Mouse (Mus musculus) gastrocnemius, adult 18-20 months (tissue): ENCODE measurements around the gene Stx8. TPM values are rescaled to one million over a fixed set of nuclear protein-coding genes. Genes with fewer than 3 reads are reported as not detected.
A peak's percentile ranks its signal among the peaks of the same experiment; 100 is the strongest.

Source experiments
- DNase-seq: peaks from one replicate; pipeline ENCODE4 v3.0.0; 2021; ENCODE audit warnings: low spot score
- total RNA-seq, 2 experiments: library from RNA; stranded (reverse); gene quantifications; 2 replicates each; pipeline ENCODE4 v1.2.3; 2021

Gene Stx8
- total RNA-seq, 2 experiments from 2014 or later = 22.6 to 25.3 TPM

- no peak for DNase-seq
Observed at GRCm38 (mm10) chr11:67973225-67973624, 7.2 kb downstream of the Stx8 start.

DNA sequence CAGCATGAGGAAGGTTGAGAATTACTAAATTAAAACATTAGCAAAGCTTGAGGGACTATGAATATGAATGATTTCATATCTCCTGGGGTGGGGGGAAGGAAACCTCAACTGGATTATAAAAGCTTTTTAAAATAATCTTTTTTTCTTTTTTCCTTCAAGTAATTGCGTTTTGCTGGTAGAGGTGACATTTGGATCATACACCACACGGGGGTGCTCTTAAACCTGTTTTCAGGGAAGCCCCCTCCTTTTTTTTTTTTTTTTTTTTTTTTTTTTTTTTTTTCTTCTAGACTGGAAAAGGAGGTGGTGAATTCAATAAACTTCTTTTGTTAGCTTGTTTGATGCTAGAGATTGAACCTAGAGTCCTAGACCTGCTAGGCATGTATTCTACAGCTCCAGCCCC, 9.3 kb downstream of the Stx8 start:
- DNase-seq = no peak

- no peak for DNase-seq
Observed at GRCm38 (mm10) chr11:67983564-67983963, 17.6 kb downstream of the Stx8 start.

DNA sequence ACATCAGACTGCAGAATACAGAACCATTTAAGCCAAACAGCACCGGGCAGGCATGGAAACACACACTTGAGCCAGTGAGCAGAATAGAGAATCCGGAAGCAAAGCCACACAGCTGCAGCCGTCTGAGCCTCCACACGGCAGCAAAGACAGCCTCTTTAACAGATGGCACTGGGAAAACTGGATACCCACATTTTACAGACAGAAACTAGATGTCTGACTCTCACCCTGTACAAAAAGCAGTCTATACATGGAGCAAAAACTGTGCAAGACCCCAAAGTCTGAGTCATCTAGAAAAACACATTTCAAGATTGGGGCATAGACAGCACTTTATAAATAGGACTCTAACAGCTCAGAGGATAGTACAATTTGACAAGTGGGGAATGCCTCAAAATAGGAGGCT, 25.2 kb downstream of the Stx8 start:
- DNase-seq = no peak

DNA sequence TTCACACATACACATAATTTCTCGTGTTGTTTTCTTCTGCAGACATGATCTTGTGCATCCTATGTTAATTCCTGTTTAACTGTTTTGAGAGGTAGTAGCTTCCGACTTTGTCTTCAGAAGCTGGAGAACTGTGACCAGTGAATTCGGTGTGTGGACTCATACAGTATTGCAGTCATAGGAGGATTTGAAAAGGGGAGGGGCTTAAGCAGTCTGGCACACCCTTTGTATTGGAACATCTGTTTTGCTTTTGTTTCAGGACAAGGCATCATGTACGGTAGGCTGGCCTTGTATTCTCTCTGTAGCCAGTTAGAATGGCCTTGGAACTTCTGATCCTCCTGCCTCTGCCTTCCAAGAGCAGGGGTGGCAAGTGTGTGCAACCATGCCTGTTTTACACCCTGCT, 30.0 kb downstream of the Stx8 start:
- no peak for DNase-seq

GRCm38 (mm10) chr11:67998905-67999304, 32.9 kb downstream of the Stx8 start:
- DNase-seq = no peak

DNA sequence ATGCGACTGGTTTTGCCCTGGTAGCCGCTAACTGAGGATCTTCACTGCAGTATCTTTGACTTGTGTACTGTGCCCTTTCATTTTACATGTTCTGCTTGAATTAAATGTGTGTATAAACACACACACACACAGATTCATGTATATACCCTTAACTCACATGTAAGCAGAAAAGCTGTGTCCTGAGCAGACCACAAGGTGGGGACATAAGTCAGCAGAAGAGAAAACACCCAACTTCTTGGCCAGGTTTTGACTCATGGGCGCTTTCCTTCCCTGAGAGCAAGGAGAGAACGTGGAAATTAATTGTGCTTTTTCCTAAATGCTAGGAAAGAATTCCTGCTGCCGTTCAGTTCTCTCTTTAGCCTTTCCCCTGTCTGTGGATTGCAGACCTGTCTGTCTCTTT, 33.6 kb downstream of the Stx8 start:
- no peak for DNase-seq

DNA sequence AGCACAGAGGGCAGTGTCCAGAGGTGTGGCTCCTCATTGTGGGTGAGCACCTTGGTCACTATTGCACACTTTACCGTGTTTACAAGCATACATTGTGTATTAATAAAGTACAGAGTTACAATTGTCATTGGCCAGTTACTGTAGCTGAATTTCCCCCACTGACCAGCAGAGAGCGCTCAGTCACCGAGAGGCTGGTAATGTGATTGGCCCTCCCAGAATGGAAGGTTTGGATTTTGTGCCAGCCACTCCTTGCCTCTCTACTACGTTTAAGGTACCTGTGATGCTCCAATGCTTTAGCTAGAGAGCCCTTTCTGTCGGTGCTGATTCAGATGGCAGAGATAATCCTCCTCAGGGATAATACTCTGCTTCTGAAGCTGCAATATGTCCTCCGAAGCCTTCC, 38.2 kb downstream of the Stx8 start:
- DNase-seq = peak; percentile 73

DNA sequence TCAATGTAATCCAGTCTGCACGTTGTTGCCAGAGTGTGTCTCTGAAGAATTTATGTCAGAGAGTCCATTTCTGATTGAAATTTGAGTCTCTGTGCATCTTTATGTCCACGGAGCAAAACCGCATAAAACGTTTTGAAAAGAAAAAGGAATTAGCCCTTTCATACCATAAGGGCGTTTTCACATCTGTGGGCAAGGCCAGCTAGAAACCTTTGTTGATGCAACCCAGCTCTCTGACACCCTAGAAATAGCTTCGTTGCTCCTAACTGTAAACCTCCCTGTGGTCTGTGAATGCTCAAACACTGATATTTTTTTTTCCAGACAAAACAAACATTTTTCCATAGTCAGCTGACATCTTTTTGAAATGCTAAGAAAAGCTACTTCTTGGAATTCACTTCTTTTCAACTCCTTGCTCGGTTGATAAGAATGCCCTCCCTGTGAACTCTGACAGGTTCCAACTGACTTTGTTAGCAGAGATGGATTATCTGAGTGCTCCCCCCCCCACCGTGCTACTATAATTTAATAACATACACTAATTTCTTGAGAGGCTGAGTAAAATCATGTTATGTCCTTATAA, 40.3 kb downstream of the Stx8 start:
- no peak for DNase-seq

DNA sequence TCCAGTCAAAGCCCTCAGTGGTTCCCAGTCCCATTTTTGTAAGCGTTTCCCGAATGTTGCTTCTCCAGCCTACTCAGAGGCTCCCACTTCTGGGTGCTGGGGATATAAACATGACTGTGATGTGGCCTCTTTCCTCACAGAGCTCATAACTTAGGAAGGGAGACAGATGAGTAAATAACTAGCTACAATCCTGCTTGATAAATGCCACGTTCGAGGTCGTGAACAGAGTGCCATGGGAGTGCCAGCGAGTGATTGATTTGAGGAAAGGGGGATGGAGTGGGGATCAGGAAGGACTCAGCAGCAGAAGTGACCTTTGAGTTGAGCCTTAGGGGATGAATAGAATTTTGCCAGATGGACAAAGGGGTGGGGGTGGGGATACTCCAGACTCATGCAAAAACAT, 41.7 kb downstream of the Stx8 start:
- DNase-seq = no peak

DNA sequence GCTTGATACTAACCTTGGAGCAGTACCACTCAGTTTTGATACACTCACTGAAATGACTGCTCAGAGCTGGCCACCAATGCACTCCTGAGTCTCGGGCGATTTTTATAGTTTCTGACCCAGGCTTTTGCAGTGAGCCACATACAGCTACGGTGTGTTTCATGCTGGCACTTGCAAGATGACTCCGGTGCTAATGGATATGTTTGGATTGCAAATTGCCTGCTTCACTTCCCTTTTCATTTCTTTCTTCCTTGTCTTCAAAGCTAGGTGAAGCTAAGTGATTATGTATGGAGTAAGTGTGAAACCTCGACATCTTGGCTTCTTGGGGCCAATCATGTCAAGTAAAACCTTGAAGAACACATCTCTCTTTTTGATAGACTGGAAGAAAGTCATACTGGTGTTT, 43.4 kb downstream of the Stx8 start:
- no peak for DNase-seq

DNA sequence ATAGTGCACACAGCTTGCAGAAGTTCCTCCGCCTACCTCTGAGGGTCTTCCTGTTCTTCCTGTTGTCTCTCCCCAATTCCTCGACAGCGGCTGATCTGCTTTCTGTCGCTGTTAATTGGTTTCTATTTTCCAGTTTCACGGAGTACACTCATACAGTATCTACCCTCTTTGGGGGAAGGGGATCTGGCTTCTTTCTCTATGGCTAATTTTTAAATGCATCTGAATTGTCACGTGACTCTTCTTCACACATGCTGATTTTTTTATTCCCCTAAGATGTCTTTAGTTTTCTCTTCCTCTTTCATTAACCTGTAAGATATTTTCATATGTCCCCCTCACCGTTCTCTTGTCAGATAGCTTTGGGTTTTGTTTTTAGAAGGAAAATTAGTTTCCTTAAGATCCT, 46.2 kb downstream of the Stx8 start:
- no peak for DNase-seq

DNA sequence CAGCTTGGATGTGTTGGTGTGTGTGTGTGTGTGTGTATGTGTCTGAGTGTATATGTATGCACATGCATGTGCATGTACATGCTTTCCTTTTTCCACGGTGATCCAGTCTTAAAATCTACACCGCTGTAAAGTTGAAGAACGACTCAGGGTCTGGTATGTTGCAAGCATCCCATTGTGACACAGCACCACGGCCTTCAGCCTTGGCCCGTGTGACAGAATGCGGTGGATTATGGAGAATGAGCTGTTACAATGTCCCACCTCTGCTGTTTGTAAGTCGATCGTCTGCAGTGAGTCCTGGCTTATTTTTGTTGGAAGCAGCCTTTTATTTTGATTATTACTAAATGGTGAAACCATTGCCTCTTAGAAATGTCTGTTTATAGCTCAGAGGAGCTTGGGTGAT, 52.2 kb downstream of the Stx8 start:
- no peak for DNase-seq

GRCm38 (mm10) chr11:68019156-68019555, 53.2 kb downstream of the Stx8 start:
- no peak for DNase-seq

DNA sequence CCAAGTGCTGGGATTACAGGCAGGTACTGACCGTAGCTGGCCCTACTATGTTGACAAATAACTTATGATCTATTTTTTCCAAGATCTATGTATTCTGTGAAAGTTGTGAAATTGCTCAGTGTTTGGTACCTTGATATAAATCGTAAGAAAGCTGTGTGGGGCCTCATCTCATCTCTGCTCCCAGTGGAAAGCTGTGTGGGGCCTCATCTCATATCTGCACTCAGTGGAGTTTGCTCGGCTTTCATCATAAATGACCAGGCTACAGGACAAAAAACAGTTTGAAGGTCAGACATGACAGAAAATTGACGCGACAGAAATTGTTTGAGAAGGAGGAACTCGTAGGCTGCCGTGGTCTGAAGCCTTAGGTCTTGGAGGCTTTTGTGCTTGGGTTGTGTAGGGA, 56.0 kb downstream of the Stx8 start:
- no peak for DNase-seq

DNA sequence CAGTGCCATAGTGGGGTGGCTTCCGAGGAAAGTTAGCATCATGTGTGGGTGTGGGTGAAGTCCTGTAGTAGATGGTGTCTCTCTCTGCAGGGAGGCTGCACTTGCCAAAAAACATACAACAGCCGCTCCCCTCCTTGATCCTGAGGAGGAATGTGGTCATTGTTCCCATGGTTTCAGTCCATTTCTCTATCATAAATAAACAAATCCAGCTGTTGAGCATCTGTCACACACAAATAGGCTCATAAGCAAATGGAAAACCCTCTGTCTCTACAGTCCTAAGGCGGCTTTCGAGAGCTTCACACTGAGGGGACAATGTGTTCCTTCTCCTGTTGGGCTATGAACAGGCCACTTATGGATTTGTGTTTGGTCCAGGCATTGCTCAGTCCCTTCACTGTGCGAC, 56.9 kb downstream of the Stx8 start:
- no peak for DNase-seq

GRCm38 (mm10) chr11:68023811-68024369, 57.9 kb downstream of the Stx8 start:
- DNase-seq = no peak

DNA sequence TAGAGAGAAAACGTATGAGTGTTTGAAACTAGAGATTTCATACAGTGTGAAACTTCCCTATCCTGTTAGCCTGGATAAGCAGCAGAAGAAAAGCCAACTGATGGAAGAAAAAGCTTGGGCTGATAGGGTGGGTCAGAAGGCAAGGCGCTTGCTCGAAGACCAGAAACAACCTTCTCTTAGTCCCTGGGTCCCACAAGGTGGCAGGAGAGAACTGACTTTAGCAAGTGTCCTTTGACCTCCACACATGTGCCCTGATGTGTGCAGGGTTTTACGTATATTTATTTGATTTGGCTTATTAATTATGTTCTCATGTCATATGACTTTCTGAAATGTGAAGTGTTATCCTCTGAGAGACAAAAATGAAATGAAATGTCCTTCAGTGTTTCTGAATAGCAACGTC, 60.6 kb downstream of the Stx8 start:
- no peak for DNase-seq

DNA sequence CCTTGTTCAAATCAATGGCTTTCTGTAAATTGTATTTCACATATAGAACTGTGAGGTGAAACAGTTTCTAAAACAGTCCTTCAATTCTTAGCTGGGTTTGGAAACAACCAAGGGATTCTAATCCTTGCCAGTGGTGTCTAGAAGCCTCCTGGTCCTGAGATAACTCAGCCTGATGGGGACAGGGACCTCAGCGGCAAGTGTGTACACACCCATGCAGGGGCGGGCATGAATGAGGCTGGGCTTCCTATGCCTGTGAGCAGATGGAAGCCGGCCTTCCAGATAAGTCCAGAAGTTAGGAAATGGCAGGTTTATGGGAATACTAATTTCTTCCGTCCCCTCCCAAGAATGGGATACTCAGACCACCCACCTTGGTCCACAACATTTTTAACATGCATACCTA, 63.1 kb downstream of the Stx8 start:
- no peak for DNase-seq

- DNase-seq = no peak
Observed at GRCm38 (mm10) chr11:68029871-68030270, 63.9 kb downstream of the Stx8 start.

DNA sequence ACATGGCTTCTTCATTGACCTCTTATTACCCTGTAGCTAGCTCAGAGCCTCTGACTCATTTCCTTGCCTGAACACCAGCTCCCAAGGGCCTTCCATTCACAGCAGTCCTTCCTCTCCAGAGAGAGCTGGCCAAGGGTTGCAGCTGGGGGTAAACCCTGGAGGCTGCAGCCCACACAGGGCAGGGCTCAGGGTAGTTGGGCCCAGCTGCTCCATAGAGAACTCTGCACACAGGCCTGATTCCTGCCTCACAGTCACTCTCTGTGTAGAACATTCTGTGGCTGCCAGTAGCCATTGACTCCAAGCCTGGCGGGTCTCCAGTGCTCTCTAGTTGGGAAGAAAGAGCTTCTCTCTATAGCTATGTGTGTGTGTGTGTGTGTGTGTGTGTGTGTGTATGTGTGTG, 64.8 kb downstream of the Stx8 start:
- peak; percentile 47 for DNase-seq

DNA sequence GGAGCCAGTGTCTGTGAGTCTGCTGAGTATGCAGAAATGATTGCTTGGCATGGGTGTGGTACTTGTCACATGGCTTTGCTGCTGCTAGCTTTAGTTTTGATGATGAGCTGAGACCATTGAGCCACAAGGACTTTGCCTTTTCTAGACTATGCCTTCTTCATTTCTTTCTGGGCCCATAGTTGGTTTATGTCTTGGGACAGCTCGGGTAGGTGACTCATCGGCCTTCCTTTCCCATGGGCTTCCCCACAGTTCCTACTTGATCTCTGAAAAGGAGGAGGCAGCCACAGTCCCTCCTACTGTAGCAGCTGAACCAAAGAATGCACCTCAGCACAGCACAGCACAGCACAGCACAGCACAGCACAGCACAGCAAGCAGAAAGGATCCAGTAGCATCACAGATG, 66.5 kb downstream of the Stx8 start:
- DNase-seq = no peak

- no peak for DNase-seq
Observed at GRCm38 (mm10) chr11:68033331-68033926, 67.4 kb downstream of the Stx8 start.

DNA sequence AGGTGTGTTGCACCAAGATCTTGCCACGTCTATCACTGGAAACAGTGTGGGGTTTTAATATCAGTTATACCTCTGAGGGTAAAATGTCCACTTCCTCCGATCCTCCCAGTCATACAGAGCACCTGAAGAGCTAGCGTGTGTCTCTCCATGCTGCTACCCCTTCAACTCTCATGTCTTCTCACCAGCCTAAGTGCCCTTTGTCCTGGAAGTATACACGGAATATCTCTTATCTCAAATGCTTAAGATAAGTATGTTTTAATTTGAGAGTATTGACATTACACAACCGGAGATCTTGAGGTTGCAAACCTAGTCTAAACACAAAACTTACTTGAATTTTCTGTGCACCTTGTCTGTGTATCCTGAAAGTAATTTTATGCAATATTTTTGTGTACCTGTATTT, 68.4 kb downstream of the Stx8 start:
- no peak for DNase-seq
